Mouse (Mus musculus) adrenal gland, postnatal 0 days (tissue): ENCODE data around the gene H1foo. TPM values are rescaled to one million over a fixed set of nuclear protein-coding genes. Genes with fewer than 3 reads are reported as not detected.

ENCODE experiments used
- polyA plus RNA-seq: library from polyadenylated mRNA; unstranded; fragments of >200 nt; fragmentation: Nextera tagmentation; extraction: Ambion mirVana; gene quantifications from 2 replicates; pipeline ENCODE4 v1.2.1, GENCODE M21; 2015

Gene H1foo
- polyA plus RNA-seq, result not detected in 2 replicates

DNA sequence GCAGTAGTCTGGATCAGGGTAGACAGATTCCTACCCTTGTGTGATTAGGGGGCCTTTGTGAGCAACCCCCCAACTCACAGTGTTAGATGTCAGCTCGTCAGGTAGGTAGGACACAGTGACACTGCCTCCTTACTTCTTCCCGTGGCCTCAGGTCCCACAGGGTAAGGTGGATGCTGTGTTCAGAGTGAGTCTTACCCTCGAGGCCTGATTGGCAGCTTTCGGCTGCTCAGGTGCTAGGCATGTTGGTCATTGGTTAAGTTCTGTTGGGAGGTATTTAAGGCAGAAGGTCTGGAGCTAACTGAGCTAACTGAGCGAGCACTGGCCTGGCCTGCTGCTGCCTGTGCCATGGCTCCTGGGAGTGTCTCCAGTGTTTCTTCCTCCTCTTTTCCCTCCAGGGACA, at the start of gene H1foo:
Gene H1foo (plus strand): TSS at position 301 of the 400 bp plus-strand sequence.

DNA sequence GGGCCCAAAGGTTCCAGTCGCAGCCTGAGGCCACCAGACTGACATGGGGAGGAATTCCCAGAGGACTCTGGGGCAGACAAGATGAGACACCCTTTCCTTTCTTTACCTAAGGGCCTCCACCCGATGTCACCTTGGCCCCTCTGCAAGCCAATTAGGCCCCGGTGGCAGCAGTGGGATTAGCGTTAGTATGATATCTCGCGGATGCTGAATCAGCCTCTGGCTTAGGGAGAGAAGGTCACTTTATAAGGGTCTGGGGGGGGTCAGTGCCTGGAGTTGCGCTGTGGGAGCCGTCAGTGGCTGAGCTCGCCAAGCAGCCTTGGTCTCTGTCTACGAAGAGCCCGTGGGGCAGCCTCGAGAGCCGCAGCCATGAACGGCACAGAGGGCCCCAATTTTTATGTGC, 13.1 kb upstream of the H1foo start, which contains the start of gene Rho:
Gene Rho (plus strand): TSS at position 110 of the 400 bp plus-strand sequence.

DNA sequence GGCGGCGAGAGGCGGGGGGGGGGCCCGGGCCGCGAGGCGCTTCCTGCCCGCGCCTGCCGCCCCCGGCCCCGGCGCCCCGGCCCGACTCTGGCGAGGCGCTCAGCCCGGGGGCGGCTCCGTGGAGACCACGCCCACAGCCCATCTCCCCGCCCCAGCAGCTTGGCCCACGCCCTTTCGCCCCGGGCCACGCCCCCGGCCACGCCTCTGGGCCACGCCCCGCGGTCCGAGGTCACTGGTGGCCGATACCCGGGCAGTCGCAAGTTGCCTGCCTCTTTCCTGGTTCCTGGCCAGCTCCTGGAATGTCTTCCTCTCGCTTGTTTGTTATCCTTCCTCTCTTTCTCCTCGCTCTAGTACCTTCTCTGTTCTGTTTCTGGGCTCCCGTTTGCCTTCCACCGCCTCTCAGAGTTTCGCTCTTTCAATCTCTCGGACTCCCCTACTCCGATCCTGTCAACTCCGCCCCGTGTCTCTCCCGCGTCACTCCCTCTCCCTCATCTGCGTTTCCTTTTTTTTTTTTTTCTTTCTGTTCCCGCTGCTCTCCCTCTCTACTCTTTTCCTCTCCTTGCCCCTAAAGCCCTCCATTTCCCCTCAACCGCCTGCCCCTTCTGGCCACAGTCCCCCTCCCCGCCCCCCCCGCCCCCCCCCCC, 50.3 kb downstream of the H1foo start, which contains the start of gene Plxnd1:
Gene Plxnd1 (minus strand): TSS at position 129 of the 644 bp plus-strand sequence.

Other genes starting within 250 kb of the H1foo start
- 3.0 and 3.3 TPM in 2 replicates for gene Tmem40, start 182.5 kb upstream of the H1foo start, polyA plus RNA-seq
- 8.5 and 10.0 TPM in 2 replicates for gene Cand2, start 170.4 kb upstream of the H1foo start, polyA plus RNA-seq
- 2,518 and 3,190 TPM in 2 replicates for gene Rpl32, start 136.2 kb upstream of the H1foo start, polyA plus RNA-seq
- 0.62 and 0.66 TPM in 2 replicates for gene Efcab12, start 106.5 kb upstream of the H1foo start, polyA plus RNA-seq
- gene Mbd4, start 91.6 kb upstream of the H1foo start, polyA plus RNA-seq, result 7.5 and 8.0 TPM in 2 replicates
- 12.5 and 15.2 TPM in 2 replicates for gene Ift122, start 91.5 kb upstream of the H1foo start, polyA plus RNA-seq
- 0.30 and 0.92 TPM in 2 replicates for gene Rho, start 13.2 kb upstream of the H1foo start, polyA plus RNA-seq
- 17.0 and 29.6 TPM in 2 replicates for gene Plxnd1, start 50.1 kb downstream of the H1foo start, polyA plus RNA-seq
- 7.9 and 8.8 TPM in 2 replicates for gene Tmcc1, start 248.5 kb downstream of the H1foo start, polyA plus RNA-seq